Mouse (Mus musculus) B cell, adult 2 months (primary cell): ENCODE measurements around the gene Fam43a.

ENCODE experiments used
- DNase-seq, 2 experiments: peaks; one replicate each; pipeline ENCODE4 v3.0.0; 2022

The Fam43a gene

GRCm38 (mm10) chr16:30599491-30600268 lies at the start of gene Fam43a:
Gene Fam43a, plus strand, starts transcription at chr16:30599723.
- DNase-seq = peak; percentile 92 to 93

- DNase-seq = peak; percentile 83 to 86
Measured at GRCm38 (mm10) chr16:30549966-30550747, 49.4 kb upstream of the Fam43a start.

- no peak for DNase-seq
Measured at GRCm38 (mm10) chr16:30550748-30551192, 48.8 kb upstream of the Fam43a start, which contains the start of gene Tmem44. Gene Tmem44, minus strand, starts transcription at chr16:30550842.

GRCm38 (mm10) chr16:30552621-30553338 lies 46.7 kb upstream of the Fam43a start:
- no peak for DNase-seq

GRCm38 (mm10) chr16:30554109-30554508 lies 45.4 kb upstream of the Fam43a start:
- no peak for DNase-seq

GRCm38 (mm10) chr16:30559312-30559992 lies 40.1 kb upstream of the Fam43a start:
- no peak for DNase-seq

GRCm38 (mm10) chr16:30560601-30561000 lies 38.9 kb upstream of the Fam43a start:
- DNase-seq = no peak

- DNase-seq = no peak
Measured at GRCm38 (mm10) chr16:30565631-30566030, 33.9 kb upstream of the Fam43a start.

- no peak for DNase-seq
Measured at GRCm38 (mm10) chr16:30570173-30570572, 29.4 kb upstream of the Fam43a start.

GRCm38 (mm10) chr16:30571378-30571777 lies 28.1 kb upstream of the Fam43a start:
- no peak for DNase-seq

- DNase-seq = no peak
Measured at GRCm38 (mm10) chr16:30572239-30572638, 27.3 kb upstream of the Fam43a start.

- no peak for DNase-seq
Measured at GRCm38 (mm10) chr16:30575815-30576214, 23.7 kb upstream of the Fam43a start.

- DNase-seq = no peak
Measured at GRCm38 (mm10) chr16:30576392-30576791, 23.1 kb upstream of the Fam43a start.

GRCm38 (mm10) chr16:30580765-30581164 lies 18.8 kb upstream of the Fam43a start:
- DNase-seq = no peak

GRCm38 (mm10) chr16:30586935-30587493 lies 12.5 kb upstream of the Fam43a start:
- peak in 1 of 2 experiments; percentile 9 for DNase-seq

GRCm38 (mm10) chr16:30587494-30588327 lies 11.8 kb upstream of the Fam43a start, which contains the start of gene Lsg1:
Gene Lsg1, minus strand, starts transcription at chr16:30587592.
- peak; percentile 88 to 89 for DNase-seq

- DNase-seq = no peak
Measured at GRCm38 (mm10) chr16:30590264-30591209, 9.0 kb upstream of the Fam43a start.

GRCm38 (mm10) chr16:30591990-30592389 lies 7.5 kb upstream of the Fam43a start:
- peak; percentile 37 to 39 for DNase-seq

GRCm38 (mm10) chr16:30595356-30595755 lies 4.2 kb upstream of the Fam43a start:
- no peak for DNase-seq
